Mouse (Mus musculus) adrenal gland (tissue): ENCODE results near the gene Pdzrn4.

Experiments used
- intact Hi-C: fragments of 180-260 bp; cut with DNase I; formaldehyde crosslinking; loops from one replicate; pipeline ENCODE4 v1.15.1; 2025

Gene Pdzrn4

GRCm38 (mm10) chr15:92495465-92496174 is 98.9 kb downstream of the Pdzrn4 start:
- intact Hi-C loops = no loop called here

- intact Hi-C loops = no loop called here
Measured at GRCm38 (mm10) chr15:92500276-92500838, 103.7 kb downstream of the Pdzrn4 start.

- intact Hi-C loops = no loop called here
Measured at GRCm38 (mm10) chr15:92502797-92503196, 106.1 kb downstream of the Pdzrn4 start.

GRCm38 (mm10) chr15:92509372-92509771 is 112.7 kb downstream of the Pdzrn4 start:
- intact Hi-C loops = no loop called here

- intact Hi-C loops = no loop called here
Measured at GRCm38 (mm10) chr15:92515651-92516050, 119.0 kb downstream of the Pdzrn4 start.

GRCm38 (mm10) chr15:92520677-92521225 is 124.1 kb downstream of the Pdzrn4 start:
- intact Hi-C loops = loop anchor here (10.0 kb wide), 1 partner anchor 694 kb away; no protein-coding TSS in a partner anchor

- intact Hi-C loops = loop anchor here (10.0 kb wide), 1 partner anchor 693 kb away; no protein-coding TSS in a partner anchor
Measured at GRCm38 (mm10) chr15:92521686-92522085, 125.0 kb downstream of the Pdzrn4 start.

- intact Hi-C loops = loop anchor here (10.0 kb wide), 1 partner anchor 690 kb away; no protein-coding TSS in a partner anchor
Measured at GRCm38 (mm10) chr15:92524917-92525316, 128.2 kb downstream of the Pdzrn4 start.

GRCm38 (mm10) chr15:92525416-92525815 is 128.7 kb downstream of the Pdzrn4 start:
- intact Hi-C loops = loop anchor here (10.0 kb wide), 1 partner anchor 689 kb away; no protein-coding TSS in a partner anchor

- intact Hi-C loops = loop anchor here (10.0 kb wide), 1 partner anchor 688 kb away; no protein-coding TSS in a partner anchor
Measured at GRCm38 (mm10) chr15:92526731-92527130, 130.1 kb downstream of the Pdzrn4 start.

- intact Hi-C loops = no loop called here
Measured at GRCm38 (mm10) chr15:92543252-92543651, 146.6 kb downstream of the Pdzrn4 start.

- intact Hi-C loops = no loop called here
Measured at GRCm38 (mm10) chr15:92547294-92547911, 150.7 kb downstream of the Pdzrn4 start.

- intact Hi-C loops = no loop called here
Measured at GRCm38 (mm10) chr15:92555012-92555574, 158.4 kb downstream of the Pdzrn4 start.

- intact Hi-C loops = no loop called here
Measured at GRCm38 (mm10) chr15:92555716-92556115, 159.0 kb downstream of the Pdzrn4 start.

- intact Hi-C loops = no loop called here
Measured at GRCm38 (mm10) chr15:92558592-92558991, 161.9 kb downstream of the Pdzrn4 start.

GRCm38 (mm10) chr15:92562149-92562548 is 165.5 kb downstream of the Pdzrn4 start:
- intact Hi-C loops = no loop called here

GRCm38 (mm10) chr15:92563576-92563975 is 166.9 kb downstream of the Pdzrn4 start:
- intact Hi-C loops = no loop called here

GRCm38 (mm10) chr15:92570526-92571243 is 174.0 kb downstream of the Pdzrn4 start:
- intact Hi-C loops = no loop called here

GRCm38 (mm10) chr15:92571244-92571539 is 174.5 kb downstream of the Pdzrn4 start:
- intact Hi-C loops = no loop called here

GRCm38 (mm10) chr15:92577476-92577875 is 180.8 kb downstream of the Pdzrn4 start:
- intact Hi-C loops = no loop called here

GRCm38 (mm10) chr15:92580217-92580616 is 183.5 kb downstream of the Pdzrn4 start:
- intact Hi-C loops = no loop called here
